Mouse (Mus musculus) neural tube, embryonic 15.5 days (tissue): Measurements from ENCODE around the gene Ak8. TPM values are rescaled to one million over a fixed set of nuclear protein-coding genes. Genes with fewer than 3 reads are reported as not detected.

Experiments used
- ATAC-seq: fragments of 200-750 bp; cut with Nextera tagmentation; 2 replicates; pipeline ENCODE4 v1.8.0; 2017; ENCODE audit warnings: mild to moderate bottlenecking, moderate TSS enrichment, moderate library complexity; ENCODE audit not compliant: low FRiP score
- H3K27ac ChIP-seq: fragments of 300-500 bp; sonication (generic); replicated peaks from 2 replicates; pipeline ENCODE4 v1.5.1; 2015; ENCODE audit warnings: mild to moderate bottlenecking, inconsistent platforms
- H3K27me3 ChIP-seq: fragments of 300-500 bp; sonication (generic); replicated peaks from 2 replicates; pipeline ENCODE4 v1.6.1; 2015; ENCODE audit warnings: inconsistent platforms
- H3K36me3 ChIP-seq: fragments of 300-500 bp; sonication (generic); 2 replicates; pipeline ENCODE4 v1.6.1; 2015; ENCODE audit warnings: inconsistent platforms
- H3K4me1 ChIP-seq: fragments of 300-500 bp; sonication (generic); 2 replicates; pipeline ENCODE4 v1.6.1; 2015; ENCODE audit warnings: inconsistent platforms
- H3K4me2 ChIP-seq: fragments of 300-500 bp; sonication (generic); 2 replicates; pipeline ENCODE4 v1.6.1; 2015; ENCODE audit warnings: inconsistent platforms, mild to moderate bottlenecking, moderate library complexity
- H3K4me3 ChIP-seq: fragments of 300-500 bp; sonication (generic); replicated peaks from 2 replicates; pipeline ENCODE4 v1.5.1; 2015; ENCODE audit warnings: mild to moderate bottlenecking, inconsistent platforms
- H3K9ac ChIP-seq: fragments of 300-500 bp; sonication (generic); replicated peaks from 2 replicates; pipeline ENCODE4 v1.6.1; 2015; ENCODE audit warnings: mild to moderate bottlenecking, inconsistent platforms
- H3K9me3 ChIP-seq: fragments of 300-500 bp; sonication (generic); replicated peaks from 2 replicates; pipeline ENCODE4 v1.6.1; 2016; ENCODE audit warnings: inconsistent platforms
- WGBS: fragments of 180-500 bp; shearing (Covaris S2); methylation state at CpG from one replicate; pipeline ENCODE4 v1.1.7; 2015; ENCODE audit warnings: mixed read lengths; 5-methylcytosine and 5-hydroxymethylcytosine counted together
- polyA plus RNA-seq: library from polyadenylated mRNA; unstranded; fragments of >200 nt; fragmentation: Nextera tagmentation; extraction: Ambion mirVana; gene quantifications from 2 replicates; pipeline ENCODE4 v1.2.1, GENCODE M21; 2015

Gene Ak8
- polyA plus RNA-seq, 1 experiment from 2014 or later, result 1.8 TPM

DNA sequence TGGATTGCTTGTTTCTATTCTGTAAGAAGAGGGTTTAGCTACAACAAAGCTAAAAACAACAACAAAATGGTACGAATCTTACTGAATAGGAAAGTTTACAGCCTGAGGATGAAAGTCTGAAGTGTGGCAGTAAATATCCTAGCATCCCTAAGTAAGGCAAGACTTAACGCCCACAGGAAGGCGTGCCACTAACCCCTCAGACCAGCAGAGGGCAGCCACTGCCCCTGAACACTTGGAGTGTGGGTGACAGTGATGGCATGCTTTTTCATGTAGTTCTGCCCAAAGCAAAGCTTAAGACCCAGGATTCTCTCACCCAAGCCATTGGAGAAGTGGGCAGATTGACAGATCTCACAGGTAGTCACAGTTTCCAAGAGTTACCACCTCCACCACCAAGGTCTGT lies 11.5 kb upstream of the Ak8 start:
- H3K9ac ChIP-seq, result no peak overlapping the region
- H3K27me3 ChIP-seq, result no peaks in the 10 kb centered on the region
- no peak overlapping the region for H3K4me2 ChIP-seq
- no peaks in the 10 kb centered on the region for H3K4me1 ChIP-seq
- no peak overlapping the region for H3K4me3 ChIP-seq
- WGBS, result 45% methylated on average over 3 of the region's 3 CpGs
- H3K36me3 ChIP-seq, result peaks cover 54% of the 10 kb centered on the region
- no peak overlapping the region for H3K27ac ChIP-seq
- no peaks in the 10 kb centered on the region for H3K9me3 ChIP-seq
- no peak for ATAC-seq

DNA sequence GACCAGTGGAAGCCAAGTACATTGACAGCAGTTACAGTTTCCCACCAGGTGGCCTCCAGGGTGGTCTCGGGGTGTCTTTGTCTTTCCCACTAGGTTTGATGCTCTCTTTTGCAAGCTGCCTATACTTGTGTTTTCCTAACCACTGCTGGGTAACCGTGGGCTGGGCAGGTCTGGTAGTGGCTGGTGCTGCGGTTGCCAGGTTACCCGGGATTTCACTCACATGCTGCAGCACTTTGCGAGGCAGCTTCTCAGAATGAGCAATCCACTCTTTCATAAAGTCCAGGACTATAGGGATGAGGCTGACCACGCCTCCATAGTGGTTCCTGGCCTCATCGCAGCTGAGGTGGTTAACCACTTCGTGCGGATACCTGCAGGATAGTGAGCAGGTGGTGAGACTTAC lies 7.3 kb upstream of the Ak8 start:
- Histone ChIP-seq H3K27ac (no peak overlapping the region), H3K4me3 (no peak overlapping the region), H3K4me2 (no peak overlapping the region), H3K4me1 (no peaks in the 10 kb centered on the region), H3K36me3 (peaks cover 11% of the 10 kb centered on the region), H3K9me3 (no peaks in the 10 kb centered on the region), H3K27me3 (no peaks in the 10 kb centered on the region), H3K9ac (no peak overlapping the region)
- ATAC-seq, result no peak
- 71% methylated on average over 9 of the region's 9 CpGs for WGBS

GRCm38 (mm10) chr2:28698566-28698965 lies 1.4 kb upstream of the Ak8 start:
- Histone ChIP-seq H3K4me2 (no peak overlapping the region), H3K4me3 (no peak overlapping the region), H3K27ac (no peak overlapping the region), H3K36me3 (no peaks in the 10 kb centered on the region), H3K9me3 (no peaks in the 10 kb centered on the region), H3K4me1 (peaks cover 12% of the 10 kb centered on the region), H3K27me3 (no peaks in the 10 kb centered on the region), H3K9ac (no peak overlapping the region)
- 87% methylated on average over 5 of the region's 5 CpGs for WGBS
- no peak for ATAC-seq

GRCm38 (mm10) chr2:28701646-28702262 lies 1.8 kb downstream of the Ak8 start:
- Histone ChIP-seq H3K9me3 (no peaks in the 10 kb centered on the region), H3K4me2 (no peak overlapping the region), H3K9ac (no peak overlapping the region), H3K27me3 (no peaks in the 10 kb centered on the region), H3K4me1 (peaks cover 12% of the 10 kb centered on the region), H3K27ac (no peak overlapping the region), H3K4me3 (no peak overlapping the region), H3K36me3 (no peaks in the 10 kb centered on the region)
- ATAC-seq, result no peak
- 67% methylated on average over 8 of the region's 8 CpGs for WGBS

- Histone ChIP-seq H3K27ac (no peak overlapping the region), H3K27me3 (no peaks in the 10 kb centered on the region), H3K4me2 (no peak overlapping the region), H3K9ac (no peak overlapping the region), H3K36me3 (no peaks in the 10 kb centered on the region), H3K9me3 (no peaks in the 10 kb centered on the region), H3K4me3 (no peak overlapping the region), H3K4me1 (no peaks in the 10 kb centered on the region)
- no peak for ATAC-seq
- WGBS, result 57% methylated on average over 8 of the region's 8 CpGs
Observed at GRCm38 (mm10) chr2:28706106-28706636, 6.2 kb downstream of the Ak8 start.

DNA sequence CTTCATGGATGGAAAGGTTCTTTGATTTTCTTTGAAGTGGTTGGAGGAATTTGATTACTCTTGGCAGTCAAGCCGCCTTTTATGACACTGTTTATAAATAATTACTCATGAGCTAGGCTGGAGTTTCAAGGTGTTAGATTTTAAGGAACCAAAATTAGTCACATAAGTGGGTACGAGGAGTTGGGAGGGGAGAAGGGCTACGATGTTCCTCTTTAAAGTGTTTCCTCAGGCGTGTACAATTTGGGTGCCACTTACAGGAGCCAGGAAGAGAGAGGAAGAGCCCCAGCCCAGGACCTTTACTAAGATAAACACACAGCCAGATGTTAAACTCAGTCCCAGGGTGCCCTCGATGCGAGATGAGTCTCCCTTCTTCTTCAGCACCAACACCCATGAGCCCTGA lies 6.8 kb downstream of the Ak8 start:
- no peaks in the 10 kb centered on the region for H3K36me3 ChIP-seq
- no peaks in the 10 kb centered on the region for H3K27me3 ChIP-seq
- no peak for ATAC-seq
- H3K4me1 ChIP-seq, result no peaks in the 10 kb centered on the region
- H3K4me3 ChIP-seq, result no peak overlapping the region
- H3K9ac ChIP-seq, result no peak overlapping the region
- H3K4me2 ChIP-seq, result no peak overlapping the region
- H3K9me3 ChIP-seq, result no peaks in the 10 kb centered on the region
- WGBS, result 69% methylated on average over 6 of the region's 6 CpGs
- no peak overlapping the region for H3K27ac ChIP-seq

GRCm38 (mm10) chr2:28713036-28713435 lies 13.1 kb downstream of the Ak8 start:
- no peaks in the 10 kb centered on the region for H3K36me3 ChIP-seq
- 0 out of 2 replicates have a peak, but pooled peaks cover 4% of the 10 kb centered on the region for H3K4me1 ChIP-seq
- H3K27me3 ChIP-seq, result no peaks in the 10 kb centered on the region
- no peak overlapping the region for H3K4me3 ChIP-seq
- H3K27ac ChIP-seq, result no peak overlapping the region
- no peak overlapping the region for H3K4me2 ChIP-seq
- 80% methylated on average over 8 of the region's 8 CpGs for WGBS
- no peak overlapping the region for H3K9ac ChIP-seq
- ATAC-seq, result no peak
- no peaks in the 10 kb centered on the region for H3K9me3 ChIP-seq

DNA sequence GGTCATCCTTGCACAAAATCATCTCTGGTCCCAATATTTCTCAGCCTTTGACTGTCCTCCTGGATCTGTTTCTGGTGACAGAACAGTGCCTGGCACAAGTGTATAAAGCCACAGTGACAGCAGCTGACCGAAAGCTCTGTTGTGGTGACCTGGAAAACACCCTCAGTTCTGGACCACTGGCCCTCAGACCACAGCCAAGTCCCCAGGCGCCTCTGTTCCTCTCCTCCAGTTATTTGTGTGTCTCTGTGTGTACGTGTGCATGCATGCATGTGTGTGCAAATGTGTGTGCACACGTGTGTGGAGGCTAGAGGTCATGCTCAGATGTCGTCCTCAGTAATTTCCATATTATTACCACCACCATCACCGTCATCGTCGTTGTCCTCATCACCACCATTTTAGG lies 22.5 kb downstream of the Ak8 start:
- Histone ChIP-seq H3K9me3 (no peaks in the 10 kb centered on the region), H3K9ac (no peak overlapping the region), H3K27me3 (peaks cover 2% of the 10 kb centered on the region; the same call in 1 of the 2 replicates), H3K27ac (no peak overlapping the region), H3K36me3 (no peaks in the 10 kb centered on the region), H3K4me1 (peaks cover 4% of the 10 kb centered on the region), H3K4me2 (no peak overlapping the region), H3K4me3 (no peak overlapping the region)
- 88% methylated on average over 8 of the region's 8 CpGs for WGBS
- ATAC-seq, result no peak

DNA sequence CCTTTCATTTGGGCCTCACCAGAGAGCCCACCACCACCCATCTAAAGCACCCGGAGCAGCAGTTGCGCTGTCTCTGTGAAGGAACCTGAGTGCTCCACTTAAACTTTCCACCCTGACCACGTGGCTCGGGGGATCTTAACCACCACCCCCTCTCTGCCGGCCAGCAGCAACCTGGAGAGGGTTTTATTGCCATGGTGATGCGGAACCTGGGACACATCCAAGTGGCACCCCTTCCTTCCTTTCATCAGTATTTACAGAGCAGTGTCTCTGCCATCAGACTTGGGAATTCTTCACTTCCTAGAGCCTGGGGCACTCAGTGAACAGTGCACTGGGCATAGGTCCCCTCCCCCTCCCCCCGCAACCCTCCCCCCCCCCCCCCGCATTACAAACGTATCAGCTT lies 23.9 kb downstream of the Ak8 start:
- 60% methylated on average over 9 of the region's 9 CpGs for WGBS
- H3K27me3 ChIP-seq, result peaks cover 2% of the 10 kb centered on the region; the same call in 1 of the 2 replicates

DNA sequence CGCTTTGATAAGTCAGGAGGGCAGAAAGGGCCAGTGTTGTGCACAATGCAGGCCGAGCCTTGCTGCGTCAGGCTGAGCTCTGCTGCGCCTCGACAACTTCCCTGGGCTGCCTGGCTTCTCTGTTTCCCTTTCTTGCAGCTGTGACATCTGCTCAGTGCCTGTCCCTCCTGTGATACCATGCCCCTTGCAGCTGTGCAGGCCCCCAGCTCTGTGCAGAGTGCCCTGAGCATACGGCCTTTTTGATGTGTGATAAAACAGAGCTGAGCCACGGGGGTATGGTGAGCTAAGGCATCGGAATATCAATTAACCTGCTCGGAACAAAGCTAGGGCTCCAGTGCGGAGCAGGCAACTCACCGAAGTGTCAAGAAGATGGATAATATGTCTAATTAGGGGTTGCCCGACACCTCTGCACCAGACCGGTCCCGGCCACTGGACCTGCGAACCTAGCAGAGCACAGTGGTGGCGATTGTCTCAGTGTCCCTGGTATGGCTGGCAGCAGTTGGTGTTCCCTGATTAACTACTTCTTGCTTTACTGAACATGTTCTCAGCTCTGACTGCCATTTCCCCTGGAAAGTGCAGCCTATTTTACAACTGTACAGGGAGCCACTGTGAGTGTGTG lies 27.9 kb downstream of the Ak8 start:
- Histone ChIP-seq H3K27me3 (peaks cover 2% of the 10 kb centered on the region; the same call in 1 of the 2 replicates), H3K4me1 (peaks cover 17% of the 10 kb centered on the region), H3K4me3 (no peak overlapping the region), H3K4me2 (no peak overlapping the region; the same call in 1 of the 2 replicates), H3K27ac (0 out of 2 replicates have a peak overlapping the region, but pooled peaks have one; percentile 5), H3K9ac (0 out of 2 replicates have a peak overlapping the region, but pooled peaks have one; percentile 7), H3K9me3 (no peaks in the 10 kb centered on the region), H3K36me3 (no peaks in the 10 kb centered on the region)
- ATAC-seq, result peak; percentile 50; the same call in 1 of the 2 replicates
- 12% methylated on average over 16 of the region's 16 CpGs for WGBS

More for the DNA sequence above, 23.9 kb downstream of the Ak8 start:
- Histone ChIP-seq H3K9ac (no peak overlapping the region), H3K9me3 (no peaks in the 10 kb centered on the region), H3K4me1 (peaks cover 17% of the 10 kb centered on the region), H3K4me3 (no peak overlapping the region), H3K4me2 (no peak overlapping the region), H3K36me3 (no peaks in the 10 kb centered on the region), H3K27ac (no peak overlapping the region)
- no peak for ATAC-seq

- Histone ChIP-seq H3K4me2 (no peak overlapping the region), H3K36me3 (no peaks in the 10 kb centered on the region), H3K27ac (no peak overlapping the region), H3K9ac (no peak overlapping the region), H3K9me3 (no peaks in the 10 kb centered on the region), H3K27me3 (peaks cover 1% of the 10 kb centered on the region; the same call in 1 of the 2 replicates), H3K4me1 (peaks cover 17% of the 10 kb centered on the region), H3K4me3 (no peak overlapping the region)
- ATAC-seq, result no peak
Observed at GRCm38 (mm10) chr2:28730676-28731075, 30.7 kb downstream of the Ak8 start.

DNA sequence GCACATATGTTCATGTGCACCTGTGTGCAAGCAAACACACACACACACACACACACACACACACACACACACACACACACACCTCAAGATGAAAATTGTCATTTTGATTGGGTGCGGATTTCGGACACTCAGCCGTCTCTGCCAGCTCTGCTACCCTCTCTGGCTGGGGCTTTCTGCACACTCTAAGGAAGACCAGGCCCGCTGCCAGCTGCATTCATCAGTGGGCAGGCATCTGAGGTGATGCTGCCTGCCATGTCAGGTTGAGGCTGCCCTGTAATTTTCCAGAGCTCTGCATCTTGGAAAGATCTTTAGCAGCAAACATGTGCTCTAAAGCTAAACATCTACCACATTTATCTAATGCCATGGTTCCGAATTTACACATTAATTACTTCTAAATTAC lies 37.1 kb downstream of the Ak8 start:
- no peak overlapping the region for H3K4me2 ChIP-seq
- H3K9me3 ChIP-seq, result no peaks in the 10 kb centered on the region
- no peaks in the 10 kb centered on the region for H3K36me3 ChIP-seq
- peaks cover 15% of the 10 kb centered on the region for H3K4me1 ChIP-seq
- peak; percentile 41; the same call in 1 of the 2 replicates for ATAC-seq
- H3K27me3 ChIP-seq, result peaks cover 26% of the 10 kb centered on the region; the same call in 1 of the 2 replicates
- no peak overlapping the region for H3K27ac ChIP-seq
- H3K4me3 ChIP-seq, result no peak overlapping the region
- H3K9ac ChIP-seq, result no peak overlapping the region
- WGBS, result 65% methylated on average over 5 of the region's 5 CpGs
